Mouse (Mus musculus): Measurements from ENCODE around the gene Exo5. TPM values are rescaled to one million over a fixed set of nuclear protein-coding genes. Genes with fewer than 3 reads are reported as not detected.

Gene Exo5
- total RNA-seq, 2 experiments from 2014 or later, result 17.0 TPM

- DNase-seq (ENCODE audit: low spot score in 2 of 2), result no peak
These were observed 15.2 kb downstream of the Exo5 start for GRCm38 (mm10) chr4:120909558-120910150.

DNA sequence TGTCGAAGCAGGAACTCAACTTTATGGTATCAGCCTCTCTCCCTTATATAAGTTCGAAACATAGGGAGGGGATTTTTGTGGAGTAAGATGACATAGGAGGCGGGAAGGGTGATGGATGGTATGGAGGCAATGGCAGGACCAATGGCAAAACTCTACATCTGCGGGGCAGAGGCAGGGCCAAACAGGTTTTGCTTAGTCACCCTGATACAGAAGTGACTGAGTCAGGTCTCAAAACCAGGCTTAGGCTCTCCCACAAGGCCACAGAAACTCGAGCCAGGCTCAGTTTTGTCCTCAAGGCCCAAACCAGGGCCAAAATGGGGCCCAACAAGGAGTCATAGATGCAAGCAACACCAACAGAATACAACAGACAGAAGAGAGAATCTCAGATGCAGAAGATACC lies 19.2 kb downstream of the Exo5 start:
- no peak for DNase-seq (ENCODE audit: low spot score in 2 of 2)

DNA sequence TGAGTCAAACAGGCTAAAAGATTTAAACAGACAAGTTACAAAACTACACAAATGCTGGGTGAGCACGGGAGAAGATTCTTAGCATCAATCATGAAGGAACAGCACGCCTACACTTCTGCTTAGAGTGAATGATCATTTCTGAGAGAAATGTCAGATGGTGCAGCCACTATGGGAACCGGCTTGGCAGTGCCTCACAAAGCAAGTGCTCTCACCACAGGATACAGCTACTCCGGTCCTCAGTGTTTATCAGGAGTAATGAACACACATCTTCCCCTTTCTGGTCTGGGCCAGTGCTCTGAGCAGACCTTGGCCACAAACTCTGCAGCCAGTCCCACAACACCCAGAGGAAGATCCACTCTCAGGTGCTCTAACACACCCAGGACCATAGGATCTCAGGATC lies 20.3 kb downstream of the Exo5 start:
- no peak for DNase-seq (ENCODE audit: low spot score in 2 of 2)

GRCm38 (mm10) chr4:120895810-120896584 lies 28.8 kb downstream of the Exo5 start:
- DNase-seq (ENCODE audit: low spot score in 2 of 2), result no peak

DNA sequence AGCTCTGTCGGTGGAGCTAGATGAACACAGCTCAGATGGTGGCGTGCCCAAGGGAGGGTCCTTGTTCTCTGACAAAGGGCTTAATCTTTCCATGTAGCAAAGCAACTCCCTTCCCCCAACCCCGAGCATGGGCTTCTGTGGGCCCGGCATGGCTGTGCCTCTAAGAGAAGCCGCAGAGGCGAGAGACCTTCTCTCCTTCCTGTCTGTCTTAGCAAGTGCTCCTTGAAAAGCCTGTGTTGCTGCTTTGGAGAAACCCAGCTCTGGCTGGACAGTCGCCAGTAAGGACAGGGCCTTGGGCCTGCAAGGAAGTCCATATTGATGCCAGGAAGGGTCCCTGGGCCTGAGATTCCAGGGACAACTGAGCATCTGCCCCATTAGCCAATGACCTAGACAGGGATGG lies 29.6 kb downstream of the Exo5 start:
- DNase-seq (ENCODE audit: low spot score in 2 of 2), result no peak

- DNase-seq (ENCODE audit: low spot score in 2 of 2), result no peak
These were observed 30.2 kb downstream of the Exo5 start for GRCm38 (mm10) chr4:120894584-120894983.

DNA sequence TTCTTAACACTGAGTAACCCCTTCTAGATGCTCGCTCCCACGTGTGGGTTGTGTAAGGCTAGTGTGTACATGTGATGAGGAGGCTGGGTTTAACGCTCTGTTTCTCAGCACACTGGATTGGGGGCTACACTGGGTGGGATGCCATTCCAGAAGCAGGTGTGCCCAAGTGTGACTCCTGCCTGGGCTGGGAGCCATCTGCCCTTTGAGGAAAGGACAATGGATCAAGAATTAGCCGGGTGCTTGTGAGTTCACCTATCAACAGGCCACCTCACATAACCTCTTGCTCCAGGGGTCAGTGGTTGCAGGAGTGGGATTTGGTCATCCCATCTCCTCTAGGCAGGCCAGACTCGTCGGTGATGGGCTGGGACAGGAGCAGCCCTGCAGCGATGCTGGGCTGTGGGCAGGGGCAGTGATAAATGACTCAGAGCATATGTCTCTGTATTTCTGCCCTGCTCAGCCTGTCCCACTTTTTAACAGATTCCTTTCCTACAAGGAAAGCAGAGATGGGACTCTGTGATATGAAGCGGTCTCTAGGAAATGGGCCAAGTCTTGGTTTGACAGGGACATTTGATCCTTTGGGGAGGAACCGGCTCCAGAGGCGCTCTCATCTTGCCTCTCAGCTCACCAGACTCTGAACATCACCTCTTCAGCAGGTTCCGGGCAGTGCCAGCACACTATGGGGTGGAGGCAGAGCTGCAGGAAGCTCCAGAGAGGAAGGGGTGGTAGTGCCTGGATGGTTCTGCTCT lies 31.0 kb downstream of the Exo5 start:
- DNase-seq (ENCODE audit: low spot score in 2 of 2), result no peak

DNA sequence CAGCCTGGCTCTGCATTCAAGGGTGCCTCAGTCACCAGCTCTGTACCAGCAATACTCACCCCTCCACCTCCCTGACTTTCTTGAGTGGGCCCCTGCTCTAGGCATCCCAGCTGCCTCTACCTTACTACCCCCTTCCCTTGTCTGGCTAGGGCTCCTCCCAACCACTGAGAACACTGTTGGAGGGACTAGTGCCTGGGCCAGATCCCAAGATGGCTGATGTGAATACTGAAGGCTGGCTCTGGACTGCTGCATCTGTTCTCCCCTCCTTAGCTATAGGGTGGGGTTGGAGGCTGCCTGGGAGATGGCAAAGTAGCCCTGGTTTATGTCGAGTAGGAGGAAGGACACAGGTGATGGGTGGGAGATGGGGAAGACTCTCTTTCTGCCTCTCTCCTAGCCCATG lies 32.3 kb downstream of the Exo5 start:
- DNase-seq (ENCODE audit: low spot score in 2 of 2), result no peak

DNA sequence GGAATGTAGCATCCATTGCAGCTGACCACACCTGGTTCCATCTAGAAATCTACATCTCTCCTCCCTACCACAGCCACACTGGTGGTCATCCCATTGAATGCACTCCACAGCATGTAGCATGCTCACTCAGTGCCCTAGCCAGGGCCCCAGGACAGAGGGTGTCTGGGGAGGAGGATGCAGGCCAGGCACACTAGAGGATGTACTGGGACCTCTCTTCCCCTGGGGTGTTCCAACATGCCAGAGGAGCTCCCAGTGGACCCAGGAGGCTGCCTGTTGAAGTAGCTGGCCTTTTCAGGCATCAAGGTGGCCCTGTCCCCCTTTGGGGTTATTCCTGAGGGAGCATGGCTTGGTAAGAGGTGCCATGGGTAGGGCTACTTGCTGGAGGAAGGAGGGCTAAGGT lies 32.9 kb downstream of the Exo5 start:
- DNase-seq (ENCODE audit: low spot score in 2 of 2), result no peak

DNA sequence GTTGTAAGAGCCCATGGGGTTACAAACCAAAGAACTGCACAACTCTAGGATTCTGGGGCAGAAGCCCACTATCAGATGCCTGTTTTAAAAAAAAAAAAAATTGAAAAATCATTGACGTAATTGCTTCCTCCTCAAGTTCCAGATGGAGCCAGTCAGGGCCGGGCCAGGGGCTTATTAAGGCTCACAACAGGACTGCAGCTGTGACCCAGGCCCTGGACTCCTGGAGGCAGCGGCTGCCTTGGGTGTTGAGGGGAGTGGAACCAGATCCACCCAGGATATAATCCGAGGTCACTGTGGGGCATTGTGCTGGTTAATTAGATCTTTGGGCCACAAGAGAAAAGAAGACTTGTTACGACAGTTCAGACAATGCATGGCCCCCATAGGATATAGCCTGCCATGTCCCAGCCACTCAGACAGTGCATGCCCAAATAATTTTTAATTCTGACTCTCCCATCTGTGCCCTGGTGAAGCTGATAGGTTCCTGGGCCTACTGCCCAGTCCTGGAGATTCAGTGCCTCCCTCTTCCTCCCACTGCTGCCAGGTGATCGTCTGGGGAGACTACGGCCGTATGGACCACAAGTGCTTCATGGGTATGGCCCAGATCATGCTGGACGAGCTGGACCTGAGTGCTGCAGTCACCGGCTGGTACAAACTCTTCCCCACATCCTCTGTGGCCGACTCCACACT lies 33.9 kb downstream of the Exo5 start:
- no peak for DNase-seq (ENCODE audit: low spot score in 2 of 2)

GRCm38 (mm10) chr4:120888884-120889283 lies 35.9 kb downstream of the Exo5 start:
- no peak for DNase-seq (ENCODE audit: low spot score in 2 of 2)

DNA sequence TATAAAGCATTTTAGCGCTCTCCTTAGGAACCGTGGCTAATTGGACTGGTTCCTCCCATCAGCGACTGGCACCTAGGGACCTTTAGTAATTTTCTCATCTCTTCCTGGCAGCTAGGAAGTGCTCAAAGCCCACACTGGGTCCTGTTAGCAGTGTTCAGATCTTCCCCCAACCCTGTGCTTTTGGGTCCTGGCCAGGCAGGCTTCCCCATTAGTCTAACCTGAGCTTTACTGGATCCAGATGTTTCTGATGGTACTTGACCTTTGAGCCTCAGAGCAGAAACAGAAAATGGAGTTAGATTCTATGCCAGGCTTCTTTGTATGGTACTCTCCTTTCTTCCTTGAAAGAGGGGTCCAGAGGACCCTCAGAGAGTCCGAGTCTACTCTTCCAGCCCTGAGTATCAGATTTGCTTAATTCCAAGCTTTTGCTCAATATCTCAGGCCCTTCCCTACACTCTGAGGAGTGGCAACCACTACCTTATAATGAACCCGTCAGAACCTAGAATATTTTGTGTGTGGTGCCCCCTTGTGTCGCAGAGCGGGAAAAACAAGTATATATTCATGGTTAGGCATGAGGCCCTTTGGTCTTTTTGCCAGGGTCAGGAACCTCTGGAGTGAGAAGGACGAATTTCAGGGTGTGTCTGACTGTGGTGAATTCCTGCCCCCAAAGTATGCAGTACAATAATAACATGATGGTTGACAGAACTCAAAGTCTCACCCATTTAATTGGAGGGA lies 37.3 kb downstream of the Exo5 start:
- DNase-seq (ENCODE audit: low spot score in 2 of 2), result no peak

- DNase-seq (ENCODE audit: low spot score in 2 of 2), result no peak
These were observed 38.0 kb downstream of the Exo5 start for GRCm38 (mm10) chr4:120886811-120887210.

DNA sequence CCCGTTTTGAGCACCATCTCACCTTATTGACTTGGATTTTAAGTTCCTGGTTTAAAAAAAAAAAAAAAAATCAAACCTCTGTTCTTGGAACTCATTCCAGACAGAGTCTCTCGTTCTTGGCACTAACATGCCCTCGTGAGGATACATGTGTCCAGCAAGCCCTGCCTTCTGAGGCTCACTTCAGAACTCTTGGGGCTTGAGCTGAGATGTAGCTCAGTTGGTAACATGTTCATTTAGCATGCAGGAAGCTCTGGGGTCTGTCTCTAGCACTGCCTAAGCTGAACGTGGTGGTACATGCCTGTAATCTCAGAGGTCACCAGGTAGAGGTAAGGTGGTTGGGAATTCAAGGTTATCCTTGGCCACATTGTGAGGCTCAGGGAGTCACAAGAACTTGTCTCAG lies 38.7 kb downstream of the Exo5 start:
- DNase-seq (ENCODE audit: low spot score in 2 of 2), result no peak

DNA sequence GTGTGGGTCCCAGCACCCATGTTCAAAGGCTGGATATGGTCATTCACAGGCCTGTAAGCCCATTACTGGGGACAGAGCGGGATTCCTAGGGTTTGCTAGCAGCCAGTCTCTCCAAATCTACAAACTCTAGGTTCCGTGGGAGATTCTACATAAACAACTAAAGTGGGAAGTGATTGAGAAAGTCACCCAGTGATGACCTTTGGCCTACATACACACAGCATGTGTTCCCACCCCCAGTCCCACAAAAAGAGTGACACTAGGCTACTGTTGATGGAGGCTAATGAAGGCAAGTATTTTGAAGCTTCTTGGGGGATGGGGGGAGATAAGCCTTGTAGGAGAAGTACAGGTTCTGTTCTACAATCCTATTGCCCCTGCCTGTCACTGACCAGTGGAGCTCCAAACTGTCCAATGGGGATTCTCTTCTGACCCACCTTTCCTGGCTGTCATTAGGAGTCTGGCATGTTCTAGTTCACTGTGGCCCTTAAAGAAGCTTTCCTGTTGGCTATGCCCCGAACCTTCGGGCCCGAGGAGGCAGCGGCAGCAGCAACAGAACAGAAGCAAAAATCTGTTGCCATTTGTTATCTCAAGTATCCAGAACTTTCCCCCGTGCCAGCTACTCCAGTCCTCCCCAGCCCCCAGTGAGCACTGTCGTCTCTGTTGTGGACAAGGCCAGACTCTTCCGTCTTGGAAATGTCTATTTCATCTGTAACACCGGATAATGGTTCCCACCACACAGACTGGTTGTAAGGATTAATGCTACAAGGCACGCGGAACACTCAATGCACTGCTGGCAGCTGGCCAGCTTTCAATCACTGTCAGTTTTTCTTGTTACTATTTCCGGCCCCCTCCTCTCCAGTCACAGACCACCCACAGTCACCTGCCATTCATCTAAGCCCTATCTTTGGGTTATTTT lies 39.4 kb downstream of the Exo5 start:
- no peak for DNase-seq (ENCODE audit: low spot score in 2 of 2)

GRCm38 (mm10) chr4:120882002-120882625 lies 42.7 kb downstream of the Exo5 start:
- DNase-seq (ENCODE audit: low spot score in 2 of 2), result no peak

- DNase-seq (ENCODE audit: low spot score in 2 of 2), result no peak
These were observed 43.9 kb downstream of the Exo5 start for GRCm38 (mm10) chr4:120880731-120881432.

GRCm38 (mm10) chr4:120879386-120879785 lies 45.4 kb downstream of the Exo5 start:
- no peak for DNase-seq (ENCODE audit: low spot score in 2 of 2)

DNA sequence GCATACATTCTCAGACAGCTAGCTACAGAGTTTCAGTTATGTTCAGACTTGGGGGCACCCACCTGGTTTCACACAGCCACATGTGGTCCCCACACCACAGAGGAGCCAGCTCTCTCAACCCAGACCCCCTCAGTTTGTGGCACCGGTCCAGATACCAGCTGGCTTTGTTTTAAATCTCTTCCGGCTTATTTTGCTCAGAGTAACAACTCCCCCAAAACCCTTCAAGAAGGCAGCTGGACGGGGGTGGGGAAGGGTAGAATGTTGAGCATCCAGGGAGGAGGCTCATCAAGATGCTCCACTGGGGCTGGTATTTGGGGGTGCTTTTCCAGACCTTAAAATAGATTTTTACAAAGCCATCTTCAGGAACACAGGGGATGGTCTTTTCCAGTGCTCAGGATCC lies 46.1 kb downstream of the Exo5 start:
- no peak for DNase-seq (ENCODE audit: low spot score in 2 of 2)

Measured in adrenal gland, postnatal 4 days (tissue).